Mouse (Mus musculus): ENCODE data around the gene Mfsd4b5.
"Not testable (repeated sequence)": the region's sequence is repeated elsewhere in the genome, so short reads cannot be mapped to it uniquely, and the experiment has no call there.

Mfsd4b5 gene

DNA sequence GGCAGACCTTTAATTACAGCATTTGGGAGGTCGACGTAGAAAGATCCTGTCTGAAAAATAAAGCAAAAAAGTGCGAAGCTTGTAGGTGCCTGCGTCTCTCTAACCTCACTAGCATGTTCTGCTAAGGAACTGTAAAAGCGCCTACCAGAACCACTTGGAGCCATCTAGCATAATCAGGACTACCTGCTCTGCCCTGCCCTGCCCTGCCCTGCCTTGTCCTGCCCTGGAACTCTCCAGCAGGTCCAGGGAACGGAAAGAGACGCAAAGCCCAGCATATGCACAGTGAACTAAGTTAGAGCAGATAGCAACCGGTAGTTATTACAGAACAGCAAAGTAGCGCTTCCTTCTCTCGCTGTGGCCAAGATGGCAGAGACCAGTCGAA is 26.0 kb downstream of the Mfsd4b5 start:
- DNase-seq = no peak

DNA sequence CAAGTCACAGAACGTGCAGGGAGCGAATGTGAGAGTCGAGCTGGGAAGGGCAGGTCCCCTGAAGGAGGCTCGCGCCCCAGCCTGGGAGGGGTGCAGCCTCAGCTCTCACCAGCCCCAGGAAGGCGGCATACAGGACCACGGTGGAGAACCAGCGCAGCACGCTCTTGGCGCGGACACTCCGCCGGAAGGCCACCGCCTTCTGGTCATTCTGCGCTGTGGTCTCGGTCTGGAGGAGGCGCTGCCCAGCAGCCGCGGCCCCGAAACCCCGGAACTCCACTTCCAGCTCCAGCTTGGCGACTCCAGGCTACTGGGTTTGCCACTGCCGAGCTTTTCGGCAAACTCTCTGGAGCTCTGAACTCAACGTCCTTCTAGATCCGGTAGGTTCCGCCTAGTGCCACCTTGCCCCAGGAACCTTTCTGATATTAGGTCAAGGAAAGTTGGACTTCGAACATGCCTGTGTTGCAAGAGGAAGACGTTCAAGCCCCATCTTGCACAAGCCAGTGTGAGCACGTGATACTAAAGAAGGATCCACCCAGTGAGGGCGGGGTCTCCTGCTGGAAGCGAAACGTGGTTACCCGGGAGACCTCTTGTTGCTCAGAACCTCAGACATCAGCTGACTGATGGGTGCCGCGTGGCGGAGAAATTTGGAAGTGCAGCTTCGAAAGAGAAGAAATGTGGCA is 26.5 kb downstream of the Mfsd4b5 start, which contains the start of gene Mfsd4b3:
Gene Mfsd4b3 (minus strand): TSS at position 393 of the 680 bp plus-strand sequence.
- peak; percentile 95 for DNase-seq

DNA sequence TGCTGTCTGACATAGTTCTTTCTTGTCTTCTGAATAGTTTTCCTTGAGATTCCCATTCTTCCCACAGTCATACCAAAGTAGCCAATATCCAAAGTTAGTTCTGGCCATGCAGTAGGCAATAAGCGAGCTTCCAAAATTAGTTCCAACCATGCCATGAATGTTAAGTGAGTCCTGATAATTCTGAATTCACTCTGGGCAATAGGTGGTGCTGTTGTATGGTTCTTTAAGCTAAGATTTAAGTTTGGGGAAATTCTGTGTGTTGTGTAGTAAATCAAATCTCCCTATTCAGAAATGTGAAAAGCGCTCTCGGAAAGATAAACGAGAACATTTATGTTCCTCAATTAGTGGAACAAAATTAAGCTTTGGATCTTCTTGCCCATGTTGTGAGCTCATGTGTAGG is 28.2 kb downstream of the Mfsd4b5 start:
- no peak for DNase-seq

DNA sequence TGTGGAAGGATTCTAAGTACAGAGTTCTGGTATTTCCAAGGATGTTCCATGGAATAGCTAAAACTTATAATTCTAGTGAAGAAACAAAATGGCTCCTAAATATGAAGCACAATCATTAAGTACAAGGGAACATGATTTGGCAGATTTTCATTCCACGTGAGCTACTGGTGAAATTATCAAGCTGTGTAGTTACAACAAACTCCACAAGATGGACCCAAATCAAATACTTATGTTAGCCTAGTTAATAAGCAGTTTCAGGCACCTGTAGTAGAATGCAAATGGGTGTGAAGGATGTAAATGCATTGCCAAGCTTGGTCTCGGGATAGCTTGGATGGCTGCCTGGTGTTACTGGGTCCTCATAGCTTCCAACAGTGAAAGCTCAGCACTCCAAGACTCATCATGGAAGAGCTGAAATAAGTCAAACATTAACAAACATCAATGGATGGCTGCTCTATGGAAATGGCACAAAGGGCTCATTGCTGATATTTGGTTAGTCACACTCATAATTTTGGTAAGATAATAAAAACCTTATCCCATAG is 30.0 kb downstream of the Mfsd4b5 start:
- no peak for DNase-seq

DNA sequence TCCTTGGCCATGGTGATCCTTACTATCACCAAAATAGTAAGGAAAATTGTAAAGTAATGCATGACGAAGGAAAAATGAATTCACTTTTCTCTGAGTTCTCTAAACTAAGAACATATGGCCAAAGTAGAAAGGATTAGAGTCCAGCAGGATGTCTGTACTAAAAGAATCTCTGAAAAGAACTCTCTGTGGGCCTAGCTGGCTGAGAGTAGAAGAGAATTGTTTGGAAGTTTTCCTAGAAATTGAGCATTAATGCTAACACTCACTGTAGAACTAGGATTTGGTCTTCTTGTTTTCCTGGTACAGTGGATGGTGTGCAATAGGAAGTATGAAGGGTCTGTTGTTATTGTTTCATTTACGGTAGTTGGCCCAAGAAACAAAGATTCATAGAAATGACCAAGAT is 31.3 kb downstream of the Mfsd4b5 start:
- no peak for DNase-seq

DNA sequence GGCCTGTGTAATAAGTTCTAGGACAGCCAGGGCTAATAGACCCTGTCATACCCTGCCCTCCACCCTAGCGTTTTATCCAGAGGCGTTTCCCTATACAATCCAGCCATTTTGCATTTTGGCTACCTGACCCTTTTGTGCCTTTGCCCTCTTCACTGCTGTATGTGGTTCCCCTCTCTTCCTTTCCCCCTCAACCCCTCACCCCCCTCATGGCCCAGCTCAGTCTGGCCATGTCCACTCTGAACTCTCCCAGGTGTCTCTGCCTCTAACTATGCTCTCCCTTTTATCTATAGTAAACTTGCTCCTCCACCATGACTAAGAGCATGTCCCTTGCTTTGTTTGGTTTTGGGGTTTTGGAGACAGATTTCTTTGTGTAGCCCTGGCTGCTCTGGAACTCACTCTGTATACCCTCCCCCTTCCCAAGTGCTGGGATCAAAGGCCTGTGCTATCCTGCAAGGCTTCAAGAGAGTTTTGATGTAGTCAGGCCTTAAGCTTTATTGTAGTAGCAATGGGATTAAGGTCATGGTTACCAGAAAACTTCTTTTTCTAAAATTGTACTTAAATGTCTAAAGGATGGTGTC is 37.0 kb downstream of the Mfsd4b5 start:
- no peak for DNase-seq

DNA sequence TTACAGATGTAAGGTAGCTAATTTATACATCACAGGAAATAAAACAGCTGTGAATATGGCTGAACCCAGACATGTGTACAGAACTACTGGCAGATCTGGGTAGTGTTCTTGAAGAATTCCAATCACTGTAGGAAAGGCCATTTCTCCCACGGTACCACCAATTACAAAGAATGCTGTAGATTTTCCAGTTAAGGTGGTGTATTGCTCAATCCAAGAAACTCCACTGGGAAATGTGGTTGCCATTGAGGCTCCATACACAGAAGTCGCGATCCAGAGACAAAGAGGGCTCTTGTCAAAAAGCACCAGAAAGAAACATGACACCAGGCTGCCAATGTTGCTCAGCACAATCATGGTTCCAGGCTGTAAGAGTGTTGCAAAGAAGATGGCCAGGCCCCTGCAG is 39.3 kb downstream of the Mfsd4b5 start:
- DNase-seq = not testable (repeated sequence)

DNA sequence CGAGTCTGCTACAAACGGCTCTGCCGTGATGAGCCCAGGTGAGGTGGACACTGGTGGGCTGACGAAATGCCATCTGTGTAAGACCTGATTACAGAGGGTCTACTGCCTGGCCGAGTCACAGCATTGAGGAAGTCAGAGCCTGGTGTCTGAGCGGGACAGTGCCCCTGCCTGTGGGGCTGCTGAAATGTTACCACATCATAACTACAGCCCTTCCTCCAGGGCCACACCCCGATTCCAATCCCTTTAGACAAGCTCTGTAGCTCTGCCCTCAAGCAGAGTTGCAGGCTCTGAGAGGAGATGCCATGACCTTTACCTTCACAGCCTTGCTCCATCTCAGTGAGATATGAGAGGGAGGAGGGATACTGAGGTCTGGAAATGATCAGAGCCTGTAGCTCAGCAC is 49.9 kb downstream of the Mfsd4b5 start:
- no peak for DNase-seq

DNA sequence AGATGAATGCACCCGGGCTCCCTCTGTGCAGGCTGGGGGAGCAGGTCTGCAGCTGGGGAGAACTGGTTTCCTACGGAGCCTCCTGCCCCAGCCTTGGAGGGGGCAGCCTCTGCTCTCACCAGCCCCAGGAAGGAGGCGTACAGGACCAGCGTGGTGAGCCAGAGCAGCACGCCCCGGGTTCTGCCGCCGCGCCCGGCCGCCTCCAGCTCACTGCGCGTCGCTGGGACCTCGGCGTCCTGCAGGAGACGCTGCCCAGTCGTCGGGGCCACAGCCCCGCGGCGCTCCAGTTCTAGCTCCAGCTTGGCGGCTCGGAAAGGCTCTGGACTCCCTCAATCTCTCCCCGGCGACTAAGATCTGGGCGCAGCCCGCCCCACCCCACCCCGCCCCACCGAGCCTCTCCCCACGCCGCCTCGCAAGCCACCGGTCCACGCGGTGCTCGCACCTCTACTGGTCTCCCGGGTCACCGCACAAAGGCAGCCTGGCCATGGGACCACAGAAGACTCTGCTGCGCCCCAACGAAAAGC is 59.8 kb downstream of the Mfsd4b5 start, which contains the start of gene Mfsd4b2:
Gene Mfsd4b2 (minus strand): TSS at position 308 of the 524 bp plus-strand sequence.
- DNase-seq = peak; percentile 51

DNA sequence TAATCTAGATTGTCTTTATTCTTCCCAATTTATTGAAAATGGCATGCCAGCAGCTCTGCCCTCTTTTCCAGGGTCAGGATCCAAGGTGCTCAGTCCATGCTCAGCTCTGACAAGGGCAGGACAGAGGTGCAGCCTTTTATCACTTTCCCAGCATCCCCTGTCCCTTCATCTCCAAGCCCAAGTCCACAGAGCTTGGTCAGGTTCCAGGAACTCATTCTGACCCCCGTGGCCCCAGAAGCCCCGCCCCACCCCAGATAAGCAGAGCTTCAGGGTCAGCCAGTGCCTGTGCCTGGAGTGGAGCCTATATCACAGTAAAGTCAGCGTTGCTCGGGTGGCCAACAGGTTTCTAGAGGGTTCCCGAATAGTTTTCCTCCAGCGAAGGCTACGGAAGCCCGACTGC is 61.9 kb downstream of the Mfsd4b5 start:
- DNase-seq = not testable (repeated sequence)

DNA sequence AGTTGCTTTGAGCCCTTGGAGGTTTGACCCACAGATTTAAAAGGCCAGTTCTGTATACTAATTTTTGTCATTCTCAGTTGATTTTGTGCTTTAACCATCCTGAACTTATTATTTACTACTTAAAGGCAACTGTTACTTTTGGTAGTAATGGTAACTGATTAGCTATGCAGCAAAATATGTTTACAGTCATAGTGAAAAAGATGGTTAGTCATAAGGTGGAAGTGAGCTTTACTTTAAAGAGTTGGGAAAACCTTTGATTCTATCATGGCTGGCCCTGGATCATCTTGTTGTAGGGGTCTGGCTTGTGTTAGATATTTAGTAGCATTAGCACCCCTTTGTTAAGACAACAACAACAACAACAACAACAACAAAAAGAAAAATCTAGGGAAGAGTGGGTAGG is 73.8 kb downstream of the Mfsd4b5 start:
- DNase-seq = no peak

DNA sequence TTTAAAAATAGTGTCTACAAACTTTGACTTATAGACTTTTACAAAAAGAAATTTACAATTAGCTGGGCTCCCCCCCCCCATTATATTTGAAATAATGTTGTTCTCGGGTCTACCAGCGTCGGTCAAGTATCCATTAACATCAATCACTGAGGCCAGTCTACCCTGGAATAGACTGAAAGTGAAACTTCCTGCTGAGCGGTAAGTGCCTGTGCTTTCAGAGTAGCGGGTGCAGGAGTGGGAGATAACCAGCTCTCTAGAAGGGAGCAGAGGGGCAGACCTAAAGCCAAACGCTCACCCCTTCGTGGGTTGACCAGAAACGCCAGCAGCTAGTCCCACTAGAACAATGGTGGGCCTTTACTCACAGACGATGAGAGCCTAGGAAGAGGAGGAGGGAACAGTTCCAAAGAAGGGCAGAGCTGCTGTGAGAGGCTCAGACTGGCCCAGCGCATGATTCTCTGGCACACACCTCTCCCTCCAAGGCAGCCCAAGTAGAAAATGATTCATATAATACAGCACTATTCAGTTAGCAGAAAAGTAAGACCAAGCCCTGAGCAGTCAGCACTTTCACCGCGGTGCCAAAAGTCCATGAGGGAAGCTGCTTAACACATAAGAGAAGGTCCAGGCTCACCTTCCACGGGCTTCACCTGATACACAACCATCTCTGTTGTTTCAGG is 77.5 kb downstream of the Mfsd4b5 start:
- no peak for DNase-seq

All from thymus, postnatal 4 days (tissue).